Mouse (Mus musculus) thymus, adult 2 months (tissue): ENCODE measurements around the gene Trpv2.

ENCODE experiments used
- CTCF ChIP-seq: fragments of 200-500 bp; IDR thresholded peaks from 2 replicates; pipeline ENCODE4 v1.5.1; 2012; ENCODE audit warnings: mild to moderate bottlenecking, control low read depth, low read length, moderate library complexity, borderline replicate concordance; ENCODE audit not compliant: control insufficient read depth, poor library complexity, insufficient read depth; ENCODE audit errors: extremely low read depth
- POLR2A ChIP-seq: fragments of 200-500 bp; IDR thresholded peaks from 2 replicates; pipeline ENCODE4 v1.6.1; 2012; ENCODE audit warnings: mild to moderate bottlenecking, low read length, control low read depth, moderate library complexity; ENCODE audit not compliant: control insufficient read depth, poor library complexity, insufficient read depth; ENCODE audit errors: extremely low read depth

- no peak for TF ChIP-seq POLR2A
- TF ChIP-seq CTCF: no peak
Observed at GRCm38 (mm10) chr11:62549782-62550181, 24.5 kb upstream of the Trpv2 start.
